Mouse (Mus musculus) erythroblast, embryonic 14.5 days (primary cell): ENCODE measurements at regions not wholly inside any gene's neighbourhood (a gene's known extent, or its start where the extent isn't known, plus 50 kb on each side); places are given as distances from the start of the nearest gene placed in this dataset.

ENCODE experiments used
- GATA1 ChIP-seq: IDR thresholded peaks from 2 replicates; pipeline ENCODE4 v1.6.1; 2012; ENCODE audit warnings: low read length, inconsistent platforms, mixed read lengths
- TAL1 ChIP-seq: IDR thresholded peaks from 3 replicates; pipeline ENCODE4 v1.6.1; 2012; ENCODE audit warnings: low read length, inconsistent platforms, mixed read lengths

DNA sequence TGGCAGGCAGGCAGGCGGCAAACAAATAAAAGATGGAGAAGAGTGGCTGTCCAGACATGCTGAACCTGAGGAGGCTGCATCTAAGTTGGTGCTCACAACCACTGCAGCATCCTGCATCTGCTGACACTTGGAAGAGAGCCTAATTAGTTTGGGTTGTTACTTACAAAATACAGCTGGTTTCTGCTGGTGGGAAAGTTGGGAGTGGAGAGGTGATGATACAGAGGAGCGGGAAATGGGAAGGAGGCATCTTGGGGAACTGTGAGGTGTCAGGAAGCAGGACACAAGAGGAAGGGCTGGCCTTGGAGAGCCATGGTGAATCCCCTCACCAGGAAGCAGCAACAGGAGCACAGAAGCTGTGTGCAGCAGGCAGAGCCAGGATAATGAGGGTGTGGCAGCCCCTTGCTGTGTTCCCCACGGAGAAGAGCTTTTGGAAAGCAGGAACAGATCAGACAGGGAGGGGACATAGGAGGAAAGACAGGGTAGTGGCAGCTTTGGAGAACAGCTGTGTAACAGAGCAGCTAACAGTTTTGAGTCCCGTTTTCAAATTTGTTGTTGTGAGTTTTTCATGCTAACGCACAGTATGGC, 58.0 kb upstream of the Coch start:
- TF ChIP-seq TAL1 = no peak
- TF ChIP-seq GATA1 = no peak
